Mouse (Mus musculus): ENCODE measurements around the gene Mllt11. TPM values are rescaled to one million over a fixed set of nuclear protein-coding genes. Genes with fewer than 3 reads are reported as not detected.

The Mllt11 gene
- polyA plus RNA-seq, 1 experiment = 19.6 TPM

DNA sequence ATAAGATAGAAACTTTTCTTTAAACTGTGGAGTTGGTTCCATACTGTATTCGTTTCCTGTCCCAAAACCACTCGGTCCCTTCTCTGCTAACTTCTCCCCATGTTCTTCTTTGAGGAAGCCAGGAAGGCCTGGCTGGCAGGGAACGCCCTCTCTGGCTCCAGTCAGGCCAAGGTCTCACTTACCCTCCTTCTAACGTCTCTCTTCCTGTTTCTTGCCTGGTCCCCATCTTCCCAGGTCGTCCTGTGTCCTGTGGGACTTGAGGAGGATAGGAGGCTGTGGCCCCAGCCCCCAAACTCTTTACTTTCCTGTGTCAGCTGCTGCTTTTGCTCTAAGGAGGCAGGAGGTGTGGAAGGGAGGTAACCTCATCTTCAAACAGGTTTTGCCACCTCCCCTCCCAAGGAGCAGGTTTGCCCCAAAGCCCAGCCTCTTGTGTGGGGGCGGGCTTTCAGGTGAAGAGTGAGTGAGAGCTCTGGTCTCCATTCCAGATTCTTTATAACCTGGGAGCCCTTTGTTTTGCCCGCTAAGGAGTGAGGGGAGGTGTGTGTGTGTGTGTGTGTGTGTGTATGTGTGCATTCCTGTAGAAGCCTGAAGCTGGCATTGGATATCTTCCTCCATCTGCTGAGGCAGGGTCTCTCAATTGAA, 18.9 kb upstream of the Mllt11 start, which contains the start of gene Bnipl:
Gene Bnipl, minus strand, starts transcription at position 411 of the 642 bp plus-strand sequence.
- no peaks in the 10 kb centered on the region for H3K27me3 ChIP-seq (ENCODE audit: control insufficient read depth, insufficient read depth, insufficient read length)
- H3K4me3 ChIP-seq (ENCODE audit: insufficient read depth, poor library complexity, severe bottlenecking) = no peak within 1 kb of the TSS
- no peak within 1 kb of the TSS for H3ac ChIP-seq (ENCODE audit: control insufficient read depth, insufficient read length, low read depth)
- H3K79me2 ChIP-seq (ENCODE audit: control insufficient read depth, insufficient read depth) = no peaks in the 10 kb centered on the region
- no peaks in the 10 kb centered on the region for H3K79me3 ChIP-seq (ENCODE audit: low read depth)
- peaks cover 19% of the 10 kb centered on the region for H3K36me3 ChIP-seq (ENCODE audit: control insufficient read depth, insufficient read depth)
- TF ChIP-seq CEBPB (IDR thresholded peaks at IDR 0.05; ENCODE audit: low read depth) (no peak), CTCF (IDR thresholded peaks at IDR 0.05; ENCODE audit: control insufficient read depth, insufficient read depth, insufficient read length) (no peak), MAX (IDR thresholded peaks at IDR 0.05) (no peak), MYOG (IDR thresholded peaks at IDR 0.05; ENCODE audit: control insufficient read depth, extremely low read depth, insufficient read length) (no peak), MYOD1 (IDR thresholded peaks at IDR 0.05; ENCODE audit: control insufficient read depth, insufficient read length, low read depth) (no peak), FOSL1 (IDR thresholded peaks at IDR 0.05; ENCODE audit: insufficient read depth, low read length, poor library complexity, severe bottlenecking) (no peak), USF1 (IDR thresholded peaks at IDR 0.05; ENCODE audit: low read depth) (no peak)

- no peaks in the 10 kb centered on the region for H3K79me2 ChIP-seq (ENCODE audit: control insufficient read depth, insufficient read depth)
- TF ChIP-seq CTCF (IDR thresholded peaks at IDR 0.05; ENCODE audit: control insufficient read depth, insufficient read depth, insufficient read length) (no peak), FOSL1 (IDR thresholded peaks at IDR 0.05; ENCODE audit: insufficient read depth, low read length, poor library complexity, severe bottlenecking) (no peak), CEBPB (IDR thresholded peaks at IDR 0.05; ENCODE audit: low read depth) (no peak)
- no peak overlapping the region for H3K4me3 ChIP-seq (ENCODE audit: insufficient read depth, poor library complexity, severe bottlenecking)
- H3K79me3 ChIP-seq (ENCODE audit: low read depth) = no peaks in the 10 kb centered on the region
- no peaks in the 10 kb centered on the region for H3K27me3 ChIP-seq (ENCODE audit: control insufficient read depth, insufficient read depth, insufficient read length)
- H3K36me3 ChIP-seq (ENCODE audit: control insufficient read depth, insufficient read depth) = peaks cover 15% of the 10 kb centered on the region
- H3ac ChIP-seq (ENCODE audit: control insufficient read depth, insufficient read length, low read depth) = no peak overlapping the region
Observed at GRCm38 (mm10) chr3:95250361-95250760, 18.4 kb upstream of the Mllt11 start.

GRCm38 (mm10) chr3:95247660-95248336, 15.8 kb upstream of the Mllt11 start:
- Histone ChIP-seq H3K4me3 (ENCODE audit: insufficient read depth, poor library complexity, severe bottlenecking) (no peak overlapping the region), H3K79me2 (ENCODE audit: control insufficient read depth, insufficient read depth) (no peaks in the 10 kb centered on the region), H3K27me3 (ENCODE audit: control insufficient read depth, insufficient read depth, insufficient read length) (no peaks in the 10 kb centered on the region), H3K79me3 (ENCODE audit: low read depth) (no peaks in the 10 kb centered on the region), H3K36me3 (ENCODE audit: control insufficient read depth, insufficient read depth) (peaks cover 4% of the 10 kb centered on the region), H3ac (ENCODE audit: control insufficient read depth, insufficient read length, low read depth) (no peak overlapping the region)
- TF ChIP-seq MYOD1 (IDR thresholded peaks at IDR 0.05; ENCODE audit: control insufficient read depth, insufficient read length, low read depth) = no peak
- TF ChIP-seq USF1 (IDR thresholded peaks at IDR 0.05; ENCODE audit: low read depth) = no peak

DNA sequence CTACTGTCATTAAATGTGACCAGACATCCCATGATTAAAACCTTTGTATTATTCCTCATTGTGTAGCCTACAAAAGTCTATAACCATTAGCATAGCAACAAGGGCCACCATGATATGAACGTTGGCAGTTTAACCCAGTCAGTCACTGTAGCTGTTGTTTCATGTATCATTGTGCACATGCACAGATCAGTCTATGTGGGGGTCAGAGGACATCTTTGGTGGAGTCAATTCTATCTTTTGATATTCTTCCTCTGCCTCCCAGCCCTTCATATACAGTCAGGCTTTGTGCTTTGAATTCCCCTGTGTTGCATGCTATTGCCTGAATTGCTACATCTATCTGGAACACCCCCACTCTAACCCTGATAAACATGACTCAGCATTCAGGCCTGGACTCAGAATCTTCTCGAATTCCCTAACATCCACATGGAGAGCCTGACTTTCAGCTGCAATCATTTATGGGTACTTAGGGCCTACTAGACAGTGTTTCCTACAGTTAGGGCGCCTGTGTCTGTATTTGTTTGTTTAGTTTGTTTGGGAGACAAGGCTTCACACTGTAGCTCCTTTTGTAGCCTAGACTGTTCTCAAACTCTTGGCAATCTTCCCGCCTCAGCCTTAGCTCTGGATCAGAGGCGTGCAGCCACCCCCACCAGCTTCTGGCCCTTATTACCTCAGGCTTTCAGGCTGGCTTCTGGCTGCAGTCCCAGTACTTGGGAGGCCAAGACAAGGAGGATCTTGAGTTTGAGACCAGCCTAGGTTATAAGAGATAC, 14.7 kb upstream of the Mllt11 start:
- no peaks in the 10 kb centered on the region for H3K79me3 ChIP-seq (ENCODE audit: low read depth)
- no peaks in the 10 kb centered on the region for H3K27me3 ChIP-seq (ENCODE audit: control insufficient read depth, insufficient read depth, insufficient read length)
- no peaks in the 10 kb centered on the region for H3K79me2 ChIP-seq (ENCODE audit: control insufficient read depth, insufficient read depth)
- no peak overlapping the region for H3K4me3 ChIP-seq (ENCODE audit: insufficient read depth, poor library complexity, severe bottlenecking)
- no peak overlapping the region for H3ac ChIP-seq (ENCODE audit: control insufficient read depth, insufficient read length, low read depth)
- no peak for TF ChIP-seq CEBPB (IDR thresholded peaks at IDR 0.05; ENCODE audit: low read depth)
- TF ChIP-seq CTCF (IDR thresholded peaks at IDR 0.05; ENCODE audit: control insufficient read depth, insufficient read depth, insufficient read length) = no peak
- no peak for TF ChIP-seq MAX (IDR thresholded peaks at IDR 0.05)
- no peak for TF ChIP-seq FOSL1 (IDR thresholded peaks at IDR 0.05; ENCODE audit: insufficient read depth, low read length, poor library complexity, severe bottlenecking)
- TF ChIP-seq MYOD1 (IDR thresholded peaks at IDR 0.05; ENCODE audit: control insufficient read depth, insufficient read length, low read depth) = no peak
- TF ChIP-seq MYOG (IDR thresholded peaks at IDR 0.05; ENCODE audit: control insufficient read depth, extremely low read depth, insufficient read length) = no peak
- TF ChIP-seq USF1 (IDR thresholded peaks at IDR 0.05; ENCODE audit: low read depth) = no peak
- H3K36me3 ChIP-seq (ENCODE audit: control insufficient read depth, insufficient read depth) = peaks cover 4% of the 10 kb centered on the region

- TF ChIP-seq MYOD1 (IDR thresholded peaks at IDR 0.05; ENCODE audit: control insufficient read depth, insufficient read length, low read depth) (no peak), CTCF (IDR thresholded peaks at IDR 0.05; ENCODE audit: control insufficient read depth, insufficient read depth, insufficient read length) (no peak), FOSL1 (IDR thresholded peaks at IDR 0.05; ENCODE audit: insufficient read depth, low read length, poor library complexity, severe bottlenecking) (no peak), MYOG (IDR thresholded peaks at IDR 0.05; ENCODE audit: control insufficient read depth, extremely low read depth, insufficient read length) (no peak), MAX (IDR thresholded peaks at IDR 0.05) (no peak), CEBPB (IDR thresholded peaks at IDR 0.05; ENCODE audit: low read depth) (no peak), USF1 (IDR thresholded peaks at IDR 0.05; ENCODE audit: low read depth) (no peak)
Observed at GRCm38 (mm10) chr3:95243086-95243485, 11.1 kb upstream of the Mllt11 start.

More at GRCm38 (mm10) chr3:95243086-95243485, 11.1 kb upstream of the Mllt11 start:
- peaks cover 14% of the 10 kb centered on the region for H3K36me3 ChIP-seq (ENCODE audit: control insufficient read depth, insufficient read depth)
- no peaks in the 10 kb centered on the region for H3K79me2 ChIP-seq (ENCODE audit: control insufficient read depth, insufficient read depth)
- no peaks in the 10 kb centered on the region for H3K27me3 ChIP-seq (ENCODE audit: control insufficient read depth, insufficient read depth, insufficient read length)
- no peak overlapping the region for H3K4me3 ChIP-seq (ENCODE audit: insufficient read depth, poor library complexity, severe bottlenecking)
- H3ac ChIP-seq (ENCODE audit: control insufficient read depth, insufficient read length, low read depth) = no peak overlapping the region
- no peaks in the 10 kb centered on the region for H3K79me3 ChIP-seq (ENCODE audit: low read depth)

Measured in C2C12 (cell line).